Mouse (Mus musculus): ENCODE measurements at regions not wholly inside any gene's neighbourhood (a gene's known extent, or its start where the extent isn't known, plus 50 kb on each side); places are given as distances from the start of the nearest gene placed in this dataset.

DNA sequence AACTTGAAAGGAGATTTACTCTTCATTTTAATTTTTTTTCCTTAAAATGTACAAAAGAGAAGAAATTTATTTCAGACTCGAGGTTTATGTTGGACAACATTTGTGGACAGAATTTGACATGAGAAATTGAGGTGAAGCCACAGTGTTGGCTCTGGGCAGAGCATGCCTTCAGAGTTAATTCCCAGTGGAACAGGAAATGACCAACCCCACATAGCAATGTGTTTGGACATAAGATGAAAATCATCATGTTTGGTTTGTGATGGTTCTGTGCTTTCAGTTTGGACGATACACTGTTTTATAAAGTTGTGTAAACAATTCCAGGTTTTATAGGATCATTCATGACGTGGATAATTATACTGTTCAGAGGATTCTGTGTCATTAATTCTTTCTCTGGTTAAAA is 271.9 kb upstream of the Mettl25 start:
- DNase-seq = no peak

DNA sequence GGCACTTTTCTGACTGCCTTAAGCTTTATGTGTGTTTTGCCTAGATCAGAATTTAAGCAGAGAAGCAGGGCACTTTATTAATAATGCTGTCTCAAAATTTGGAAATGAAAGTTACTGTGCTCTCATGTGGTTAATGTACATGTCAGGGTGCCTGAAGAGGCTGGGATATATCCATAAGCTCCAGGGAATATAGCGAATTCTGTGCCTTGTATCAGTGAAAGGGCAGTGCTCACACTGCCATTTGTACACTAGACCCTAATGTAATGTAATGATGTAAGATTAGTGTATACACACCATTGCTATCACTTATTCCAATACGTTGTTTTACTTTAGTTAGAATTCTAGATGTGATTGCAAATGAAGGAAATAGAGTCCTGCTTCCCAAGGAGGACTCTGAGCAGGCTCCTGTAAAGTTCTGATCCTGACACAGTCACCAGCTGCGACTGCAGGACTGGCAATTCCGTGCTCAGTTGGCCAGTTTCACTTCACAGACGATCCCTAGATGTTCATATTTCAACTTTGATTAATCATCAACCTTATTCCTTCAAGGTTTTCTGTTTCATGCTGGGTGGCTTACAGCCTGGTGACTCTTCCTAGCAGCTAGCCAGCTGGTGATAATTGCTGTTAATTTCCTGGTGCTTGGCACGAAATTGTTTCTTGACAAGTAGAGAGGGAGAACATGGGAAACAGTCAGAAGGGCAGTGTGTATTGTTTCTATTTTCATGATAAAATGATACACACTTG is 273.7 kb upstream of the Mettl25 start:
- no peak for DNase-seq

DNA sequence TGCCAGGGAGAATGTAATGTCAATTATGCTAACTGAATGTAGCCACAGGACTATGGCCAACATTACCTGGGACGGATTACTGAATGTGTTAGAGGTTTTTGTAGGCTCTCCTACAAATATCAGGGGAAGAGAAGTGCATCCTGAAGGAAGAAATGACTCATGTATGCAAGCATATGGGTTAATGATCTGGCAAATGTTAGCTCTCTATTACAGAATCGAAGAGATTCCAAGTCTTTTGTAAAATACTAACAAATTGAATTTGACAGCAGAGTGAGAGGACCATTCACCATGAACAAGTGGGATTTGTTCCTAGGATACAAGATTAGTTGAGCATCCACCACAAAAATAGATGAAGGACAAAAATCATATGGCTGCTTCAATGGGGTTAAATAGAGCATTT is 280.6 kb upstream of the Mettl25 start:
- DNase-seq = no peak

DNA sequence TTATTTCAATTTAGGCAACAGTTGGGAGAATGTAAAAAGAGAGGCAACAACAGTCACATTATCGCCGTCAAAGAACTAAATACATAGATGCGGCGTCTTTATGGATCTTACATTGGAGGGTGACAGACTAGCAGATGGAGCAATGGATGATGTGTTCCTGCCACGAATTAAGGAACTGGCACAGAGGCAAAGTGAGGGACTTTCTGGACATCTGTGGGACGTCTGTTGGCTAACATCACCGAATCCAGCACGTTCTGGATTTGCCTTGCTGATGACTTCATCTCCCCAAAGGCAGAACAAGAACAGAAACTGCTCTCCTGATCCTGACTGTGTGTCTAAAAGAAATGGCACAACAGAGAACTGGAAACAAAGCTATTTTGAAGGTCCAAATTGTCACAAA is 281.8 kb upstream of the Mettl25 start:
- no peak for DNase-seq

DNA sequence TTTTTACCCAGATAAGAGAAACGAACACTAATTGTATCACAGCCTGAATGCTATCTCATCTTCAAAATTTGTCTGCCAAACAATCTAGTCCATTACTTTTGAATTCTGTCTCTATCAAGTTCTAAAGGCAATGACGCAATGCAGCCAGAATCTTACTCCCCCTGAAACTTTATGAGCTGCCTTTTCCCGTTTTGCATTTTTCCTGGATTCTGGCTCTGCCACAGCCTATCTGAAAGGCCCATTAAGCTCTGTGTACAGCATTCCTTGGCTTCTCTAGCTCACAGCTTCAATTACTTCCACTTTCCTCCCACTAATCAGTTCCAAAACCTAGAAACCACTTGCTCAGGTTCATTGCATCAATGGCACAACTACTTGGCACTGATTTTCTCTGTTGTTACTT is 298.0 kb upstream of the Ppfia2 start:
- DNase-seq = no peak

DNA sequence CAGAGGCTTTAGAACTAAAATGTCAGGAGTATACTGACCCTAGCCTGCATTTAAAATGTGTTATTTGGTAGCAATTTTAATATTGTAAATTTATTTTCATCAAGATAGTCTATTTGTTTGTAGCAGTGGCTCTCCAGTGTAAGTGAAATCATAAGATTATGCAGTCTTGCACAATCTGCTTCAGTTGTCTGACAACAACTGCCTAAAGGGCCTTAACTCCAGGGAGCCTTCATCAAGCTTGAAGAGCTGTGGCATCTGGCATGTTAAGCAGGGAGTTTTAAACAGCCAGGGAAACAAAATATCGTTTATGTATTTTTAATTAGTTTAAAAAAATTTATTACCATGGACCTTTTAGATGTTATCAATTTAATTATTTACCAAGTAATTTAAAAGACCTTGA is 295.7 kb upstream of the Ppfia2 start:
- DNase-seq = no peak

DNA sequence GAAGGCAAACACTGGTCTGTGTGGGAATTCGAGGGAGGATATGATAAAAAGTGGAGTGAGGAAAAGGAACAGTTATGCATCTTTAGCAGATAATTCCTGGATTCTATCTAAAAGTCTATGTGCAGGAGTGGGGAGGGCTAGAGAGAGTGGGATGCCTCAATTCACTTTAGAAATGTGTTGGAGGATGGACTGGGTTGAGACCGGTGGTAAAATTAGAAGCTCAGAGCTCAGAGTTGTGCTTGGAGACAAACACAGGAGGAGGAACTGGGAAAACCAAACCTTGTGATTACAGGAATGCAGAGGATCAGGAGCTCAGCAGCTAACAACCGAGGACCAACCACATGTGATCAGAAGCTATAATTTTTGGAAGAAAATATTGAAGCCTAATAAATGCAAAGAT is 290.5 kb upstream of the Ppfia2 start:
- DNase-seq = no peak

DNA sequence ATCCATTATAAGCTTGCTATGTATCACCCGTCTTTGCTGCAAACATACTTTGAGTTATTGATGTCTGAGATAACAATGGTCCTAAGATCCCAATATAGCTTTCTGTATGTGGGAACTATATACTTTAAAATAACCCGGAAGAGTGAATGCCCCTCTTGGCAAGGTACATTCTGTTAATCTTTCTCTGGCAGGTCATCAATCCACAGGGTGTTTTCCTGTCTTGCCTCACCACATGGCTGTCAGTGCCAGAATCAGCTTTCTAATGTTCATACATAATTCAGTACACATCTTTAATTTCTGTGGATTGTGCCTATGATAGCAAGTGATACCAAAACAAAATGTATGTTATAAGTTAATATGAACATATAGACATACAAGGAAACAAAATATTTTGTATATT is 267.6 kb upstream of the Ppfia2 start:
- no peak for DNase-seq

DNA sequence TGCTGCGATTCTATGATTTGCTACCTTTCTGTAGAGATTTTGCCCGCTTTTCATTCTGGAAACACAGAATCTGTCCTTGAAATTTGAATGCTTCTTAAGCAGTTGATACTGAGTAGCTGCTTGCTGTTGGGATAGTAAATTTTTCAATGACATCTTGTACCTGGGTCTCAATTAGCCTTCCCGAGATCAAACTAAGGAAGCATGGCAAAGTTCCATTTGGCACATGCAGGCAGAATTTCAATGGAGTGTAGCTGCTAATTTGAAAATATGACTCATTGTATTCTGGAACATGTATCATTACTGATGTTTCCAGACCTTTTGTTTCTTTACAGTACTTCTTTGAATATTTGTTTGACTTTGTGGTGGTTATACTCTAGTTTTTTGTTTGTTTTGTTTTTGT is 245.9 kb upstream of the Ppfia2 start:
- DNase-seq = no peak

DNA sequence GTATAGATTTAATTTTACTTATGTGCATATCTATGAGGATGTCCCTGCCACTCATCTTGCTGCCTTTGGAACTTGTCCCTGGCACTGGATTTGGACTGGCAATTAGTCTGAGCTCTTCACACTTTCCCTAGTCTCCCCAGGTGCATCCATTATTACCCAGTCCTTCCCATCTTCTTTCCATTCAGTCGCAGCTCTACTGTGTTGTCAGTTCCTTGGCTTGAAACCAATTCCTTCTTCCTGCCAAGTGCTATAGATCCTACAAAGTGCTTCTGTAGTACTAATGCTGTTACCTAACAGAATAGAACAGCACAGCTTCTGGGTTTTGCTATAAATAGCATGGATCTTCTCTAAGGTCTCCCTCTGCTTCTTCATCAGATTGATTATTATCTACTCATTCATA is 228.0 kb upstream of the Ppfia2 start:
- no peak for DNase-seq

DNA sequence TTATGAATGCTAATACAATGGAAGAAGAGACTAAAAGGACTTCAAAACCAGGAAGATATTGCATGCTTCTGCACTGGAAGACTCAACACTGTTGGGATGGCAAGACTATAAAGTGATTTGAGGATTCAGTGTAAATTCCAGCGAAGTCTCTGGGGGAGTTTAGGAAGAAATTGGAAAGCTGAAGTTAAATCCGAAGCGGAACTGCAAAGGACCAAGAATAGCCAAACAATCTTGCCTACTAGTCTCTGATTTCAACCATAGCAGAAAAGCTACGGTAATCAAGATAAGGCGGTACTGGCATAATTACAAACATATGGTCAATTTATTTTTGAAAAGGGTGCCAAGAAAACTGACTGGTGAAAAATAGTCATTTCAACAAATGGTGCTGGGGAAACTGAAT is 216.0 kb upstream of the Ppfia2 start:
- no peak for DNase-seq

DNA sequence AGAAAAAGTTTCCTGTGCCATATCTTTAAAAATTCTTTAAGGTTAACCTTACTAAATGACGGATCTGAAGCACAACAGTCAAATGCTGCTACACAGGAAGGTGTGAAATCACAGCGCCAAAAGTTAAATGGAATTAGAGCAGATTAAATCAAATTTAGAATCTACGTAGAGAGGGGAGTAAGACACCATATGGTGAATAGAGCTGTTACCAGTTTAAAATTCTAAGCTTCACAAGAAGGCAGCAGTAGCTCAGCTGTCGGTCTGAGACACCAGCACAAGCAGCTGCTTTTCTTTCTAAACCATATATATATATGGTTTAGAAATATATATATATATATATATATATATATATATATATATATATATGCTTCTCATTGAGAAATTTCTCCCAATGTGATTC is 210.3 kb upstream of the Ppfia2 start:
- no peak for DNase-seq

DNA sequence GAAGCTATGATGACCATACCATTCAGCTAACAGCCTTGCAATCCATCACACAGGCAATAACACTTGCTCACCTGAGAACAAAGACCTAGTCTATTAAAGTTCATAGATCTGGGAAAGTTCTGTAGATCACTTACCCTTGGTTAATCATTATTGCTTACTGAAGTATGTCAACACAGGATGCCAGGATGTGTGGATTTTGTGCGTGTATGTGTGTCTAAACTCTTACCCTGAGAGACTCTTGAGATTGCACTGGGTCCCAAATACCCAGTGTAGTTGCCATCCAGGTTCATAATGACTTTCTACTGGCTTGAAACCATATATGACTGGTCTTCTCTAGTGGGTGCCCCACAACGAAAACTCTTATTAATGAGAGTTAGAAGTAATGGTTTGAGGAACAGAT is 196.8 kb upstream of the Ppfia2 start:
- DNase-seq = no peak

DNA sequence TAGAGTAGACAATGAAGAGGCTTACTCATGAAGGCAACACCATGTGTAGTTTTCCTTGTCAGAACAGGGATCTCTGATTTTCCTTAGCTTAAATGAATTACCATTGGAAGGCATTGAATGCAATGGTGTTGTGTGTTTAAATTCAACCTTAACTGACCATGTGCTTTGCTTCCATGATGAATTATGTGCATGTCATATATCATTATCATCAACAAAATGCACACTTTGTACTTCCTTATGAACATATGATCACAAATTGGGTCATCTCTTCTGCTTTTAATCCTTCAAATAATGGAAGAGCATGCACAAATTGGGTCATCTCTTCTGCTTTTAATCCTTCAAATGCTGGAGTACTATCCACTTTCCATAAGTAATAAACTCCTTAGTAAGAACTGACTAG is 180.2 kb upstream of the Ppfia2 start:
- DNase-seq = no peak

DNA sequence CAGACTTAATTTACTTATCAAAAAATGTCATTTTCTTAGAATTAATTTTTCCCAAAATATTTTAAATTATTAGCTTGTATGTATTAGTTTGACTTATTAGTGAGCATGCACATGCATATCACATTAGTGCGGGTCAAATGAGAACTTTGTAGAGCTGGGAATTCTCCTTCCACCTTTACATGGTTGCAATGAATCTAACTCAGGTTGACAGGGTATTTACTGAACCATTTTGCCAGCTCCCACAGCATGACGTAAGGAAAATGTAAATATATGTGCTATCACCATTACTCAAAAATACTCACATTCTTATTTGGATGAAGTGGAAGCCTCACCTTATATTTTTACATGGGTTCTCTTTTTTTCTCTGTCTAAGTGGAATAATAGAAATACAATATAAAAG is 179.4 kb upstream of the Ppfia2 start:
- DNase-seq = no peak

DNA sequence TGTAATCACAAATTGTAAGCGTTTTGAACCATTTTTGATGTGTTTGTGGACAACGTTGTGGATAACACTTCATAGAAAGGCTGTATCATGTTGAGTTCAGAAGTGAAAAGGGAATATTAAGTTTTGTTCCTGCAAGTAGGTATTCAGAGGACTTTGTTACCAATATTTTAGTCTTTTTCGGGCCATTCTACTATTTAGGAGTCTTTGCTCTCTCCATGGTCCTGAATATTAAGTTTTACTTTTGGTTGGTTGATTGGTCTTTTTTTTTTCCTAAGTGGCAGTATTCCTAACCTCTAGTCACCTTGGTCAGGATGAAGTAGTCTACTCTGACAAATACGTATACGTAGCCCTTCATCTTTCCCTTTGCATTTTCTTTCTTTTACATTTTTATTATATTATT is 174.6 kb upstream of the Ppfia2 start:
- DNase-seq = no peak

DNA sequence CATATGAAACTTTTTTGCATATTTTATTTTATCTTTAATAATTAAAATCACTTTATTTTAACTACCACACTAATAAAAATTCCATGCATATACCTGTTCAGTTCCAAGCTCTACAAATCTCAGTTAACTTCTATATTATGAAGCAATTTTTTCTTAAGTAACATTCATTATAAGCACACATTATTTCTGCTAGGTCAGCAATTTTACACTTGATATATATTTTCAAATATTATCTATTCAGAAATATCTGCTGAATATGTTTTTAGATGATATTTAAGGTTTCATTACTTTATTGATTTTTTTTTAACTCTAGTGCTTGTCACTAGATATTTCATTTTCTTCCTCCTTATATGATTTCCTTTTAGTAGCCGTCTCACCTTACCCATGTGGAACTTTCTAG is 135.0 kb upstream of the Ppfia2 start:
- no peak for DNase-seq

DNA sequence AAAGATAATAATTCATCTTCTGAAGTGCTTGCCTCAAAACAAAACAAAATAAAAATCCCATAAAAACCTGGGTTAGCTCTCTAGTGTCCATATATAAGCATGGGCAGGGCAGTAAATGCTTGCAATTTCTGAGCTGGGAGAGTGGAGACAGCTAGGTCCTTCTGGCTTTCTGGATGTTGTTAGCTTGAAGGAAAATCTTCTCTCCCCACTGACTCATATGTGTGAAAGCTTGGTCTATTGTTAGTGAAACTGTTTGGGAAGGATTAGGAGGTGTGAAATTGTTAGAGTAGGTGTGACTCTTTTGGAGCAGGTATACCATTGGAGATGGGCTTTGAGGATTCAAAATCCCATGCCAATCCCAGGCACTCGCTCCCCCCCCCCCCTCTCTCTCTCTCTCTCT is 118.5 kb upstream of the Ppfia2 start:
- no peak for DNase-seq

DNA sequence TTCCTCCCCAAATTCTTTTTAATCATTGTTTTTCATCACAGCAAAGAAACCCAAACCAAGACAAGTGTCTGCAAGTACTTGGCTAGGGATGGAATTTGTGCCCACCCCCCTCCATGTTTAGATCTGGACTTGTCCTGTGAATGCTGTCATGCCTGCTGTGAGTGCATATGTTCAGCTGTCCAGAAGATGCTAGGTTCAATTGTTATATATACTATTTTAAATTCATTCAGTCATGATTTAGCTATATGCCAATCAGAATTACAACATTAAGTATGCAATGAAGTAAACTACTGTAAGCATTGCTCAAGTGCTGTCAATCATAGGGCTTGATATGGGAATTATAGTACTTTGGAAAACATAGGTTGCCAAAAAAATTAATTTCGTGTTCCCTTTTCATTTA is 94.5 kb upstream of the Ppfia2 start:
- DNase-seq = no peak

DNA sequence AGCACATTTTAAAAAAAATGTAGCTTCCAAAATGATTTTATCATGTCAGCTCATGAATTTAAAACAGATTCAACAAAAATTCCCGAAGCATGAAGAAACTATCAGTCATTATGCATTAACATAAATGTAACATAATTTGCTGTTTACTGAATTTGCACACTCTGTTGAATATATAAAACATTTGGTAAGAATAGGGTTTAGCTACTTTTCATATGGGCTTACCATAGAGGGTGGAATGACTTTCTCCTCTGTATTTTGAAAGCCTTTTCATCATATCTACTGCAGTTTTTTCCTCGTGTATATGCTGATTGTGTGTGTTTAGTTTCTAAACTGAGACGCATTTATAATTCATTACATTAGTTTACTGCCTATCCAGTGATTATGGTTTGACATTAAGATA is 94.0 kb upstream of the Ppfia2 start:
- no peak for DNase-seq

DNA sequence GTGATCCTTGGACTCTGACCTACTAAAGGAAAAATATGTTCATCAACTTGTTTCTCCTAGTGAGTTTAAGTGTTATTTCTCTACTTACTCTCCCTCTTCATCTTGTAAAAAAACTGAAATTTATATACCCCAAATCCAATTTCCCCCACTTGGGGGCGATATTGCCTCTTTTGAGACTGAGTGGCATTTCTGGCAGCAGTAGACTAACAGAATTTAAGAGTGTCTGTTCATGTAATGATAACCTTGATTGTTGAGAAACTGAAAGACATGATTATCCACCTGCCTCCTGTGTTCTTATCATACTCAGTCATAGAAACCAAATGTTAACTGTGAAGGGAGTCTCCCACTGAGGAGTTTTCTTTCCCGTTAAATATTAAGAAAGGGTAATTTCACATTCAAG is 89.5 kb upstream of the Ppfia2 start:
- peak; percentile 5 for DNase-seq

DNA sequence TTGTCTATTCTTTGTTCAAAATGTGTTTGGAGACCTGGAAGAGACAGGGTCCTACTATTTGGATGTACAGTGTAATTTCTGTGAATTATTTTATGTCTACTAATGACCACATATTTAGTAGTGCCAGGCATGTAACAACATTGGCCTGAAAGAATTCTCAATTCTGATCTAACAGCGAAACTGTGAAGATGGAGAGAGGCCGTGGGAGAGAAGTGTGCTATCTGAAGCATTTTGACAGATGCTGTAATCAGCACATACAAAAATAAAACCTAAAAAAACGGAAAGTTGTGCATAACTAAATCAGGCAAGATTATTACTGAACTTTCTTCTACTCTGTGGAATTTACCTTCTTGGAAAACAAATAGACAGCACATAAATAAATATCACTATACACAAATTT is 61.4 kb upstream of the Ppfia2 start:
- DNase-seq = no peak

DNA sequence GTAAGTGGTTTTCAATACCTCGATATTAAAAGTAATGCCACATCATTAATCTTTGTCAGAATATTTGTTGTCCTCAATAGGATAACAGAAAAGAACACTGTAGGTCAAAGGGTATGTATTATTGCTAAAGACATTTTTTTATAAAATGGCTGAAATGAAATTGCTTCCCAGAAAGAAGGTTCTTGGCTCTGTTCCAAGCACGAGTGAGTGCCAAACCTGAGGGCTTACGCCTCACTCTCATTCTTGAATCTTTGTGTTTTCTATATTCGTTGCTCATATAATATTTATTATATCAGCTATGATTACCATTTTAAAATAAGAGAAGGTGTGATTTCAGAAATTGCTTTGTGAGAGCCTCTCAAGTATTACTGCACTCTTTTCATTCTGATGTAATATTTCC is 57.0 kb upstream of the Ppfia2 start:
- DNase-seq = no peak

DNA sequence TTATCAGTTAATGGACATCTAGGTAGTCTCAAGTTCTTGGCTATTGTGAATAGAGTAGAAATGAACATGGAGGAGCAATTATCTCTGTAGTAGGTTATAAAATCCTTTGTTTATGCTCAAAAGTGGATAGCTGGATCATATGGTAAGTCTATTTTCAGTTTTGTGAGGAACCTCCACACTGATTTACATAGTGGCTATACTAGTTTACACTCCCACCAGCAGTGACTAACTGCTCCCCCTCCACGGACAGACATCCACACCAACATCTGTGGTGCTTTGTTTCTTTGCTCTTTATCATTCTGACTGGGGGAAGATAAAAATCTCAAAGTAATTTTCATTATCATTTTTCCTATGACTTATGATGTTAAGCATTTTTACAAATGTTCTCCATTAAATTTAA is 55.1 kb upstream of the Ppfia2 start:
- DNase-seq = no peak

DNA sequence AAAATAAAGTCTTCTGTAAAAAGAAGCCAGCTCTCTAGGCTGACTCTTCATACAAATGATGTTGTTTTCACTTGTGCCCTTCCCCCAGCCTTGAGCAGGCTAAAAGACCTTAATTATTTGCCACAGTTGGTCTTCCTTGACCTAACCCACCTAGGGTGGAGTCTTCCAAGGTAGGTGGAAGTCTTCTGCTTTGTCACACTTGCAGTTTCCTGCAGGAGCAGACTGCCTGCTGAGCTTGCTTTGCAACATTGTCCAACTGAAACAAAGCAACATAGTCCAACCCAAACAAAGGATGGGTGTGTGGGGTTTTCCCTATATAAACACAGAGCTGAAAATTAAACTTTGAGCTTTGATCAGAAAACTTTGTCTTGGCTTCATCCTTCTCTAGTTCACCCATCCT is 53.0 kb upstream of the Ppfia2 start:
- DNase-seq = no peak
